Comparison of ENCODE assay signal across 10 mouse cellular contexts in the genomic region with DNA sequence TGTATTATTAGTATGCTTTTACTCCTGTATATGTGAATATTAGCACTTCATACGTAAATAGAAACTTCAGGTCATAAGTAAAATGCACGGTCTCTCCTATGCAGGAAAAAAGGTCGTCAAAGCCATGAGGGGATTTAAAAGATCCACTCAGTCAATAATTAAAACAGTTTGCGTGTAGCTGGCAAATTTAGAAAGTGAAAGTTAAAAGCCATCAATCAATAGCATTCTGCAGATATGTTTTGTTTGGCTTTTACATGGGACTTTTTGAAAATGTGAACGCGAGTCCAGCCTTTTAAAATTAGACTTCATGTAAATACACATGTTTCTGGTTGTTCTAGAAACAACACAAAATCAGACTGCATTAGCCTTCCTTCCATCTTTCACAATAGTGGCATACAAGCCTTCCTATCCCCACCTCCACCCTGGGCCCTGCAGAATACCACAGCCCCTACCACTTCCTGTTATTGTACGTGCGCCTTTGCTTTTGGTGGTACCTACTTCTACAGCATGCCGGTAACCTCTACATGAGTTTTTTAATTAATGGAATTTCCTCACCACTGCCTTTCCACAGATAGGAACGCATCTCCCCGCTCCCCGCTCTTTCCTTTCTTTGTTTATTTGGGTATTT. TPM values are rescaled to one million over a fixed set of nuclear protein-coding genes. Genes with fewer than 3 reads are reported as not detected.
DNase-seq lines count a peak whose midpoint lies in the region; ATAC-seq and TF ChIP-seq lines count a peak whose summit lies in the region.
"Had no signal": no experiment of that assay in that cellular context is flagged by ENCODE, and none has a peak within 500 bp of the region (broad histone marks: within the 10 kb centered on the region; RNA-seq: fewer than 3 reads in every experiment).

No protein-coding gene starts in this region.

- H3K9me3 ChIP-seq in liver, embryonic 16.5 days (replicated peaks; ENCODE audit: control insufficient read depth, low read length): no peaks in the 10 kb centered on the region
- H3K9me3 ChIP-seq in hindbrain, embryonic 12.5 days (replicated peaks): no peaks in the 10 kb centered on the region
- H3K9me3 ChIP-seq: limb, embryonic 12.5 days had no signal

- H3K27me3 ChIP-seq in kidney, adult 2 months (replicated peaks; ENCODE audit: control insufficient read depth, insufficient read depth, low read length): no peaks in the 10 kb centered on the region
- no peaks in the 10 kb centered on the region for H3K27me3 ChIP-seq in liver, embryonic 16.5 days (ENCODE audit: control insufficient read depth, insufficient read depth, low read depth, low read length)
- H3K27me3 ChIP-seq in hindbrain, embryonic 12.5 days: no peaks in the 10 kb centered on the region
- H3K27me3 ChIP-seq: limb, embryonic 12.5 days had no signal

- H3K36me3 ChIP-seq in kidney, adult 2 months (ENCODE audit: control insufficient read depth, insufficient read depth, low read length): no peaks in the 10 kb centered on the region
- H3K36me3 ChIP-seq in liver, embryonic 16.5 days (ENCODE audit: control insufficient read depth, insufficient read depth): no peaks in the 10 kb centered on the region
- no peaks in the 10 kb centered on the region for H3K36me3 ChIP-seq in hindbrain, embryonic 12.5 days
- H3K36me3 ChIP-seq: limb, embryonic 12.5 days had no signal

- TF ChIP-seq CTCF in kidney, adult 2 months (conservative IDR thresholded peaks at IDR 0.05; ENCODE audit: insufficient read depth, insufficient read length, low read depth, low read length): no peak

- H3K4me3 ChIP-seq in kidney, adult 2 months (ENCODE audit: insufficient read depth, low read depth, low read length): no peak overlapping the region
- no peak overlapping the region for H3K4me3 ChIP-seq in liver, embryonic 16.5 days (ENCODE audit: low read depth, low read length)
- H3K4me3 ChIP-seq in hindbrain, embryonic 12.5 days: no peak overlapping the region
- H3K4me3 ChIP-seq: limb, embryonic 12.5 days had no signal

- no peaks in the 10 kb centered on the region for H3K4me1 ChIP-seq in kidney, adult 2 months (ENCODE audit: control insufficient read depth, insufficient read depth, low read length)
- no peaks in the 10 kb centered on the region for H3K4me1 ChIP-seq in liver, embryonic 16.5 days (ENCODE audit: control insufficient read depth, low read depth, low read length)
- H3K4me1 ChIP-seq in hindbrain, embryonic 12.5 days: no peaks in the 10 kb centered on the region
- H3K4me1 ChIP-seq: limb, embryonic 12.5 days had no signal

- peak overlapping the region; percentile 6; the same call in 1 of the 2 replicates for H3K4me2 ChIP-seq in liver, embryonic 16.5 days (ENCODE audit: low read depth, low read length)
- no peak overlapping the region for H3K4me2 ChIP-seq in hindbrain, embryonic 12.5 days (replicated peaks)
- H3K4me2 ChIP-seq: limb, embryonic 12.5 days had no signal

- no peak for TF ChIP-seq POLR2A in kidney, adult 2 months (IDR thresholded peaks at IDR 0.05; ENCODE audit: low read depth, low read length)

- ATAC-seq in liver, embryonic 16.5 days (ENCODE audit: low read depth): no peak
- ATAC-seq in monocyte, adult 5-6 weeks (replicated peaks; ENCODE audit: insufficient number of reproducible peaks, low FRiP score, low TSS enrichment, poor library complexity, severe bottlenecking): peak; percentile 85
- ATAC-seq in hindbrain, embryonic 12.5 days (ENCODE audit: low FRiP score): no peak

- DNase-seq in kidney, adult 2 months: peak; percentile 25
- no peak for DNase-seq in kidney, postnatal 10 days
- DNase-seq in thymus, postnatal 36 days: peak; percentile 78 to 86
- DNase-seq in layer of hippocampus, postnatal 14 days (ENCODE audit: low spot score in 2 of 2): no peak
- DNase-seq in layer of hippocampus, adult 18-20 months (ENCODE audit: low spot score in 2 of 2): no peak
- DNase-seq: cerebellum, adult 18-20 months had no signal

- H3K27ac ChIP-seq in kidney, adult 2 months (ENCODE audit: insufficient read depth, low read depth, low read length): no peak overlapping the region
- no peak overlapping the region for H3K27ac ChIP-seq in liver, embryonic 16.5 days (ENCODE audit: low read length)
- H3K27ac ChIP-seq in hindbrain, embryonic 12.5 days: no peak overlapping the region
- H3K27ac ChIP-seq: limb, embryonic 12.5 days had no signal

- 64% methylated on average over 12 of the region's 12 CpGs for WGBS in kidney, adult 2 months
- 25% methylated on average over 12 of the region's 12 CpGs for WGBS in liver, embryonic 16.5 days (ENCODE audit: insufficient replicate concordance)
- 89% methylated on average over 12 of the region's 12 CpGs for WGBS in hindbrain, embryonic 12.5 days

- H3K9ac ChIP-seq in liver, embryonic 16.5 days (ENCODE audit: low read depth, low read length): no peak overlapping the region
- H3K9ac ChIP-seq in hindbrain, embryonic 12.5 days: no peak overlapping the region
- H3K9ac ChIP-seq: limb, embryonic 12.5 days had no signal

RNA-seq across cellular contexts. Expression of a gene that starts 12.4 kb away (rescaled TPM):
- 21.2 and 21.5 TPM in 2 replicates for polyA plus RNA-seq in kidney, adult 2 months (2012; rRNA removed)
- 2.3 and 2.4 TPM in 2 replicates for polyA plus RNA-seq in liver, embryonic 16.5 days (2015; fragmentation: Nextera tagmentation; extraction: Ambion mirVana)
- 54.2 to 64.6 TPM (median 61.5 TPM) in 3 replicates for total RNA-seq in monocyte, adult 5-6 weeks (2017)
- polyA plus RNA-seq in hindbrain, embryonic 12.5 days (2016; fragmentation: Nextera tagmentation; extraction: Ambion mirVana): 11.4 and 13.6 TPM in 2 replicates
- 10 to 100 TPM; 65.0 TPM for total RNA-seq in layer of hippocampus, postnatal 14 days (2021)
- 10 to 100 TPM; 44.6 to 46.1 TPM for total RNA-seq in layer of hippocampus, adult 18-20 months (2021)

Comparison
In these comparisons a context has a peak if more than half of its experiments do, and no peak if none do; other contexts are left out.
1. DNase-seq: peak in kidney, adult 2 months (single experiment) and thymus, postnatal 36 days (2 of 2); none in kidney, postnatal 10 days (single experiment), layer of hippocampus, postnatal 14 days (0 of 2) and layer of hippocampus, adult 18-20 months (0 of 2).